In the genomic region with DNA sequence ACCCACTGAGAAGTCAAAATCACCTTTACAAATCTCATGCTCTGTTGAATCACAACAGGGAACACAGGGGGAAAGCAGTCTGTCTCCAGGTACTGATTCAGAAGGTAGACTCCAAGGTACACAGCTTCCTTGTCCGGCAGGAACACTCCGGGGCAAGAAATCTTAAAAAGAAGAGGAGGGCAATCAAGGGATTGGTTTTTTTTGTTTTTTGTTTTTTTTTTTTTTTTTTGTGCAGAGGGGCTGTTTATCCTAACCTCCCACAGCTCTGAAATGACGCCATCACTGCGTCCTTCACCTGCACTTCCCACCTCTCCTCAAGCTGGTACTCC, we compare ENCODE assay signal across 8 mouse cellular contexts. TPM values are rescaled to one million over a fixed set of nuclear protein-coding genes. Genes with fewer than 3 reads are reported as not detected.
DNase-seq lines count a peak whose midpoint lies in the region; ATAC-seq and TF ChIP-seq lines count a peak whose summit lies in the region.

No protein-coding gene starts in this region.

- no peak for ATAC-seq in hindbrain, embryonic 11.5 days (ENCODE audit: low FRiP score)
- ATAC-seq in midbrain, embryonic 11.5 days (ENCODE audit: low FRiP score) = no peak
- no peak for ATAC-seq in erythroid progenitor cell, adult 5-6 weeks (replicated peaks; ENCODE audit: low FRiP score, poor library complexity, severe bottlenecking)

- DNase-seq in kidney, adult 2 months = no peak
- DNase-seq in kidney, postnatal 14 days = no peak
- peak; percentile 9 for DNase-seq in brain, embryonic 14.5 days (ENCODE audit: low read depth)
- DNase-seq in hindbrain, embryonic 11.5 days (ENCODE audit: low spot score) = no peak
- no peak for DNase-seq in midbrain, embryonic 11.5 days (ENCODE audit: low spot score, missing footprints)
- no peak for DNase-seq in cerebellum, adult 9-10 months
- DNase-seq in adrenal gland, postnatal 14 days = no peak

- H3K4me2 ChIP-seq in hindbrain, embryonic 11.5 days (replicated peaks; ENCODE audit: low read depth, low read length) = peak overlapping the region; percentile 83
- peak overlapping the region; percentile 92 for H3K4me2 ChIP-seq in midbrain, embryonic 11.5 days

- no peaks in the 10 kb centered on the region for H3K9me3 ChIP-seq in hindbrain, embryonic 11.5 days (ENCODE audit: control insufficient read depth, low read length)
- no peaks in the 10 kb centered on the region for H3K9me3 ChIP-seq in midbrain, embryonic 11.5 days (ENCODE audit: control insufficient read depth, low read length)

- H3K9ac ChIP-seq in hindbrain, embryonic 11.5 days (ENCODE audit: low read depth, low read length) = peak overlapping the region; percentile 88; the same call in 1 of the 2 replicates
- peak overlapping the region; percentile 84 for H3K9ac ChIP-seq in midbrain, embryonic 11.5 days (ENCODE audit: low read length)

- TF ChIP-seq POLR2A in kidney, adult 2 months (IDR thresholded peaks at IDR 0.05; ENCODE audit: low read depth, low read length) = no peak
- TF ChIP-seq POLR2A in brain, embryonic 14.5 days (IDR thresholded peaks at IDR 0.05; ENCODE audit: borderline replicate concordance, extremely low read depth, insufficient read depth, insufficient read length, poor library complexity, severe bottlenecking) = no peak

- no peaks in the 10 kb centered on the region for H3K27me3 ChIP-seq in kidney, adult 2 months (replicated peaks; ENCODE audit: control insufficient read depth, insufficient read depth, low read length)
- H3K27me3 ChIP-seq in hindbrain, embryonic 11.5 days (ENCODE audit: control insufficient read depth, insufficient read depth, low read length) = 0 out of 2 replicates have a peak, but pooled peaks cover 2% of the 10 kb centered on the region
- H3K27me3 ChIP-seq in midbrain, embryonic 11.5 days (ENCODE audit: control insufficient read depth, insufficient read depth, low read length) = peaks cover 3% of the 10 kb centered on the region; the same call in 1 of the 2 replicates

- TF ChIP-seq CTCF in kidney, adult 2 months (conservative IDR thresholded peaks at IDR 0.05; ENCODE audit: insufficient read depth, insufficient read length, low read depth, low read length) = no peak
- no peak for TF ChIP-seq CTCF in brain, embryonic 14.5 days (IDR thresholded peaks at IDR 0.05; ENCODE audit: borderline replicate concordance, extremely low read depth, insufficient read depth, insufficient read length)

- peak overlapping the region; percentile 62; the same call in 1 of the 2 replicates for H3K27ac ChIP-seq in kidney, adult 2 months (ENCODE audit: insufficient read depth, low read depth, low read length)
- H3K27ac ChIP-seq in hindbrain, embryonic 11.5 days (ENCODE audit: low read depth, low read length) = no peak overlapping the region
- no peak overlapping the region for H3K27ac ChIP-seq in midbrain, embryonic 11.5 days (ENCODE audit: low read depth, low read length)

- peaks cover 10% of the 10 kb centered on the region for H3K4me1 ChIP-seq in kidney, adult 2 months (ENCODE audit: control insufficient read depth, insufficient read depth, low read length)
- peaks cover 2% of the 10 kb centered on the region; the same call in 1 of the 2 replicates for H3K4me1 ChIP-seq in hindbrain, embryonic 11.5 days (replicated peaks; ENCODE audit: control insufficient read depth, insufficient read depth, low read length)
- peaks cover 14% of the 10 kb centered on the region for H3K4me1 ChIP-seq in midbrain, embryonic 11.5 days (ENCODE audit: control insufficient read depth, insufficient read depth, low read length)

- no peaks in the 10 kb centered on the region for H3K36me3 ChIP-seq in kidney, adult 2 months (ENCODE audit: control insufficient read depth, insufficient read depth, low read length)
- no peaks in the 10 kb centered on the region for H3K36me3 ChIP-seq in hindbrain, embryonic 11.5 days (ENCODE audit: control insufficient read depth, insufficient read depth, low read length)
- H3K36me3 ChIP-seq in midbrain, embryonic 11.5 days (ENCODE audit: control insufficient read depth, insufficient read depth, low read length) = no peaks in the 10 kb centered on the region

- WGBS in kidney, adult 2 months = 1% methylated on average over 4 of the region's 4 CpGs
- WGBS in hindbrain, embryonic 11.5 days = 2% methylated on average over 4 of the region's 4 CpGs
- WGBS in midbrain, embryonic 11.5 days = 5% methylated on average over 4 of the region's 4 CpGs

- H3K4me3 ChIP-seq in kidney, adult 2 months (ENCODE audit: insufficient read depth, low read depth, low read length) = peak overlapping the region; percentile 60
- H3K4me3 ChIP-seq in hindbrain, embryonic 11.5 days (ENCODE audit: low read depth, low read length) = peak overlapping the region; percentile 77
- H3K4me3 ChIP-seq in midbrain, embryonic 11.5 days (ENCODE audit: low read depth, low read length) = peak overlapping the region; percentile 77

RNA-seq across cellular contexts. Expression of a gene that starts 0.3 kb away (rescaled TPM):
- polyA plus RNA-seq in kidney, adult 2 months (2012; rRNA removed) = 14.2 and 14.8 TPM in 2 replicates
- 7.9 and 10.4 TPM in 2 replicates for polyA plus RNA-seq in brain, embryonic 14.5 days (2012; rRNA removed)
- polyA plus RNA-seq in hindbrain, embryonic 11.5 days (2014; fragmentation: Nextera tagmentation; extraction: Ambion mirVana) = 6.5 and 7.6 TPM in 2 replicates
- polyA plus RNA-seq in midbrain, embryonic 11.5 days (2014; fragmentation: Nextera tagmentation; extraction: Ambion mirVana) = 7.3 and 8.8 TPM in 2 replicates
- 22.8 and 27.4 TPM in 2 replicates for total RNA-seq in adrenal gland, postnatal 14 days (2021)
- total RNA-seq in erythroid progenitor cell, adult 5-6 weeks (2015; ENCODE audit: low replicate concordance) = 0.42 and 3.2 TPM in 2 replicates
- 1.5 TPM in 1 of 2 replicates, not detected in the other for total RNA-seq in erythroid progenitor cell, adult 5-6 weeks (2017; ENCODE audit: low replicate concordance)

RNA-seq across cellular contexts. Expression of a gene that starts 4.1 kb away (rescaled TPM):
- 8.1 and 9.0 TPM in 2 replicates for polyA plus RNA-seq in kidney, adult 2 months (2012; rRNA removed)
- polyA plus RNA-seq in brain, embryonic 14.5 days (2012; rRNA removed) = 0.74 and 0.90 TPM in 2 replicates
- 0.32 and 0.71 TPM in 2 replicates for polyA plus RNA-seq in hindbrain, embryonic 11.5 days (2014; fragmentation: Nextera tagmentation; extraction: Ambion mirVana)
- 0.46 and 0.63 TPM in 2 replicates for polyA plus RNA-seq in midbrain, embryonic 11.5 days (2014; fragmentation: Nextera tagmentation; extraction: Ambion mirVana)
- 11.4 and 12.2 TPM in 2 replicates for total RNA-seq in adrenal gland, postnatal 14 days (2021)
- not detected in 2 replicates for total RNA-seq in erythroid progenitor cell, adult 5-6 weeks (2015; ENCODE audit: low replicate concordance)
- not detected in 2 replicates for total RNA-seq in erythroid progenitor cell, adult 5-6 weeks (2017; ENCODE audit: low replicate concordance)

RNA-seq across cellular contexts. Expression of a gene that starts 26.7 kb away (rescaled TPM):
- 13.5 and 15.6 TPM in 2 replicates for polyA plus RNA-seq in kidney, adult 2 months (2012; rRNA removed)
- 44.0 and 46.5 TPM in 2 replicates for polyA plus RNA-seq in brain, embryonic 14.5 days (2012; rRNA removed)
- 51.5 and 51.7 TPM in 2 replicates for polyA plus RNA-seq in hindbrain, embryonic 11.5 days (2014; fragmentation: Nextera tagmentation; extraction: Ambion mirVana)
- 45.5 and 52.9 TPM in 2 replicates for polyA plus RNA-seq in midbrain, embryonic 11.5 days (2014; fragmentation: Nextera tagmentation; extraction: Ambion mirVana)
- 43.0 and 50.8 TPM in 2 replicates for total RNA-seq in adrenal gland, postnatal 14 days (2021)
- total RNA-seq in erythroid progenitor cell, adult 5-6 weeks (2015; ENCODE audit: low replicate concordance) = 43.2 and 45.4 TPM in 2 replicates
- 41.8 and 53.5 TPM in 2 replicates for total RNA-seq in erythroid progenitor cell, adult 5-6 weeks (2017; ENCODE audit: low replicate concordance)
